Mouse (Mus musculus): ENCODE measurements at regions not wholly inside any gene's neighbourhood (a gene's known extent, or its start where the extent isn't known, plus 50 kb on each side); places are given as distances from the start of the nearest gene placed in this dataset.

DNA sequence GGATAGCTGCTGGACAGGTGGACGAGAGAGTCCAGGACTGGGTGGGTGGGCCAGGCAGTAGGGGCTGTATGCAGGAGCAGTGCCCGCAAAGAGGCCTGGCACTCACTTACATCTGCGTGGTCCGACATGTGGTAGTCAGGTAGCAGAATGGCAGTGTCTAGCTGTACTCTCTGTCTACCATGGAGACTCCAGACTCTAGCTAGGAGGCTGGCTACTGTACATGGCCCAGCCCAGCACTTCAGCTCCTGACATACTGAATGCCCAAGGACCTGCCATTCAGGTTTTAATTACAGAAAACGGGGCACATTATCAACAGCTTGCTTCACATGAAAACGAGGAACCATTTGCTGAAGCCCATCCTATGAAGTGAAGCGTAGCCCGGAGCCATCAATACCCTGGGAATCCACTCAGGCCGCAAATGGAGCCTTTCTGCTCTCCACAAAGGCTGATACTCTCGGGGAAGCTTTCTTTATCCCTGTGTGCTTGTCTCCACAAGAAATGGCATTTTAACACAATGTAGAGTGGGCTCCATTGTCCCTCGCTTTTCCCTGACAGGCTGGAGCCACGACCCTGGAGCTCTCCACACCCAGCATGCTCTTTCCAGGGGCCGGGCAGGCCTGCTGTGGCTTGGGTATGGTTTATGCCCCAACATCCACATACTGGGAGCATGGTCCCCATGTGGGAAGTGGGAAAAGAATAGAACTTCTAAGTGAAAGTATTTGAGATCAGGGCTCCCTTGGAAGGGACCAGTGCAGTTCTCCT lies 110.6 kb upstream of the A530016L24Rik start:
- no peak overlapping the region for H3K4me3 ChIP-seq
- 80% methylated on average over 13 of the region's 13 CpGs for WGBS
- no peak overlapping the region for H3K4me2 ChIP-seq
- H3K27me3 ChIP-seq (replicated peaks): peaks cover 16% of the 10 kb centered on the region
- H3K4me1 ChIP-seq (replicated peaks): no peaks in the 10 kb centered on the region
- no peak overlapping the region for H3K9ac ChIP-seq
- ATAC-seq (ENCODE audit: insufficient number of reproducible peaks, low FRiP score): no peak
- no peak overlapping the region for H3K27ac ChIP-seq (ENCODE audit: poor library complexity, severe bottlenecking)
- no peaks in the 10 kb centered on the region for H3K9me3 ChIP-seq (replicated peaks)
- H3K36me3 ChIP-seq: no peaks in the 10 kb centered on the region

DNA sequence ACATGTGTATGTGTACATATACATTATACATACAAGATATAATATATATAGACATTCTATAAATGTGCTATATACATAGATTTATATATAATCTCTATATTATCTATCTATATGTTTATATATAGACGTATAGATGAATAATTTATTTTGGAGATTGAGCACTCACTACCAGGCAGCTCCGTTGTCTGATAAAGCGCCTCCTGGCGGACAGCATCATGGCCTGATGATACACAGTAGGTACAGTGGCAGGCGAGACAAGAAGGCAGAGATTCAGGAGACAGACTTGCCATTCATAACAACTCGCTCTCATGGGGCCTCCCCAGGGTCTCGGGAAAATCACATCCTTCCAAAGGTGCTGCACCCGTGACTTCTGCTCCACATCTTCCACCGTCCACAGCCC lies 101.4 kb upstream of the A530016L24Rik start:
- Histone ChIP-seq H3K4me3 (no peak overlapping the region), H3K9ac (no peak overlapping the region), H3K4me1 (replicated peaks) (no peaks in the 10 kb centered on the region), H3K27ac (ENCODE audit: poor library complexity, severe bottlenecking) (no peak overlapping the region), H3K27me3 (replicated peaks) (no peaks in the 10 kb centered on the region; the same call in 1 of the 2 replicates), H3K4me2 (no peak overlapping the region), H3K36me3 (no peaks in the 10 kb centered on the region), H3K9me3 (replicated peaks) (no peaks in the 10 kb centered on the region)
- WGBS: 60% methylated on average over 9 of the region's 9 CpGs
- no peak for ATAC-seq (ENCODE audit: insufficient number of reproducible peaks, low FRiP score)

DNA sequence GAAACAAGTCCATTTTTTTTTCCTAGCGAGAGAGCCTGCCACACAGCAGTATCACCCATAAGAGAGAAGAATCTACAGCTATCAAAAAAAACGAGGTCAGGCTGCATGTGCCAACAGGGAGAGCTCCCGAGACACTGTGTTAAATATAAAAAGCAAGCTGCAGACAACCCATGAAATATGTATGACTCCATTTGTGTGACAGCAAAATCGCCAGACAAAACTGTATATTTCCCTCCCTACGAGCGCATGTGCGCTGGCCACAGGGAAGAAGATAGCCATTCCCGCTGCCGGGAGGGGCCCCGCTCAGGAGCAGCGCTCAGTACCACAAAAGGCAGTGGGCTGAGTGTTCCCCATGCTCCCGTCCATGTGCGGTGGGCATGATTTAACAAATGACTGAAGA lies 93.3 kb upstream of the A530016L24Rik start:
- Histone ChIP-seq H3K9ac (no peak overlapping the region), H3K27ac (ENCODE audit: poor library complexity, severe bottlenecking) (no peak overlapping the region), H3K4me3 (no peak overlapping the region), H3K27me3 (replicated peaks) (peaks cover 5% of the 10 kb centered on the region; the same call in 1 of the 2 replicates), H3K9me3 (replicated peaks) (no peaks in the 10 kb centered on the region), H3K4me2 (no peak overlapping the region), H3K4me1 (replicated peaks) (peaks cover 3% of the 10 kb centered on the region; the same call in 1 of the 2 replicates), H3K36me3 (no peaks in the 10 kb centered on the region)
- ATAC-seq (ENCODE audit: insufficient number of reproducible peaks, low FRiP score): no peak
- WGBS: 77% methylated on average over 13 of the region's 13 CpGs

DNA sequence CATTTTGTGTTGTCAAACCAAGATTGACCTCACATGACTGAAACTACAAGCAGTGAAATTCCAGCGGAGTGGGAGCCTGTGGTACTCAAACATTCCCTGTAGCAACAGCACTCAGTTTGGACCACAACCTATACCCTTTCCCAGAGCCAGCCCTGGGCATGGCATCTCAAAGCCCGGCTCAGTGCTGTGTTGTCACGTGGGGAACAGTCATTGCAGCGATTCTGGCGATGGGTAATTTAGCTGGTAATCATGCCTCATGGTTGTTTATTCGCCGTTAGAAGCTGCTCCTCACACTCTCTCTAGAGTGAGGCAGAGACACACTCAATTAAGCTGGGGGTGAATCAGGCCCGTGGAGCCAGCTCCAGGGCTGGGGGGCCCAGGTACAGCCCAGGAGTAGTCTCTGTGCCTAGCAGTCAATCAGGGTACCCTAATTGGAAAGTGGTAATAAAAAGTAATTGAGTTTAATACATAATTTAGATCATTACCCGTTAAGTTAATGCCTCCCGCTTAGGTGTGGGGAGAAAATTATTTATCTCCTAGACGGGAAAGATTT lies 85.5 kb upstream of the A530016L24Rik start:
- no peaks in the 10 kb centered on the region for H3K4me1 ChIP-seq (replicated peaks)
- no peaks in the 10 kb centered on the region for H3K9me3 ChIP-seq (replicated peaks)
- H3K9ac ChIP-seq: no peak overlapping the region
- H3K27ac ChIP-seq (ENCODE audit: poor library complexity, severe bottlenecking): no peak overlapping the region
- H3K27me3 ChIP-seq (replicated peaks): peaks cover 5% of the 10 kb centered on the region
- WGBS: 82% methylated on average over 11 of the region's 11 CpGs
- no peak overlapping the region for H3K4me2 ChIP-seq
- ATAC-seq (ENCODE audit: insufficient number of reproducible peaks, low FRiP score): no peak
- H3K36me3 ChIP-seq: no peaks in the 10 kb centered on the region
- no peak overlapping the region for H3K4me3 ChIP-seq

- H3K4me3 ChIP-seq: no peak overlapping the region
- no peaks in the 10 kb centered on the region for H3K9me3 ChIP-seq (replicated peaks)
- no peaks in the 10 kb centered on the region for H3K4me1 ChIP-seq (replicated peaks)
- WGBS: 82% methylated on average over 12 of the region's 12 CpGs
- H3K36me3 ChIP-seq: no peaks in the 10 kb centered on the region
- no peak for ATAC-seq (ENCODE audit: insufficient number of reproducible peaks, low FRiP score)
- H3K4me2 ChIP-seq: no peak overlapping the region
- no peak overlapping the region for H3K9ac ChIP-seq
- H3K27me3 ChIP-seq (replicated peaks): peaks cover 5% of the 10 kb centered on the region
- H3K27ac ChIP-seq (ENCODE audit: poor library complexity, severe bottlenecking): no peak overlapping the region
Measured at GRCm38 (mm10) chr12:112404338-112404737, 84.9 kb upstream of the A530016L24Rik start.

- no peak for ATAC-seq (ENCODE audit: insufficient number of reproducible peaks, low FRiP score)
- H3K4me1 ChIP-seq (replicated peaks): no peaks in the 10 kb centered on the region
- no peak overlapping the region for H3K27ac ChIP-seq (ENCODE audit: poor library complexity, severe bottlenecking)
- 79% methylated on average over 12 of the region's 12 CpGs for WGBS
- no peaks in the 10 kb centered on the region for H3K36me3 ChIP-seq
- no peaks in the 10 kb centered on the region for H3K9me3 ChIP-seq (replicated peaks)
- no peak overlapping the region for H3K4me2 ChIP-seq
- H3K9ac ChIP-seq: no peak overlapping the region
- H3K27me3 ChIP-seq (replicated peaks): peaks cover 5% of the 10 kb centered on the region
- H3K4me3 ChIP-seq: no peak overlapping the region
Measured at GRCm38 (mm10) chr12:112405781-112406213, 83.5 kb upstream of the A530016L24Rik start.

DNA sequence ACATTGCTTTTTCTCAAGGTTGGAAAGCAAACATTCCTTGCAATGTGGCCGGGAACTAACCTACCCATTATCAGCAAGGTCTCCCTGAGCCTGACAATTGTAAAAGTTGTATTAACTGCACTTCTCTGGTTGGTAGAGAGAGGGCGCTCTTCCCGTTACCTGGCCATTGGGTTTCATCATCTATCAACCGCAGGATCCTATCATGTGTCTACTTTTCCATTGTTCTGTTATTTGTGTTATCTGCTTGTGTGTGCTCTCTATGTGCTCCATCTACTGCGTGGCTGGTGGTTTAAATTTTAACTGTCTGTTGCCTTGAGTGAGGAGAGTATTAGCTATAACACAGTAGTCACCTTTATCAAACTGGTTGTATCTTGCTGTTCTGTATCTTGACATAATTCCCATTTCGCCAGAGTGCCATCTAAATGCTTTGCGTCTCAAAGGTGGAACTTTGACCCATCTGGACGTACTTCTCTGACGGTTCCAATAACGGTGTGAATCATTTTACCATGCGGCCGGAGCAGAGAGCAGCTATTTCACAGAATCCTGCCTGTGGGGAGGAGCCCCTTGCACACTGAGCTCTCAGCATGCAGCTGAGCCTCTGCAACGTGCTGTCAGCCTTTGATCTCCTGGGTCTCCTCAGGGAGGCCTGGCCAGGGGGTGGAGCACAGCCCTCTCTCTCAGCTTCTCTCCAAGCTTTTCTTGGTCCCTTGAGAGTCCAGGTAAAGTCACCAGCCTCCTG lies 77.5 kb upstream of the A530016L24Rik start:
- no peak overlapping the region for H3K9ac ChIP-seq
- no peaks in the 10 kb centered on the region; the same call in 1 of the 2 replicates for H3K27me3 ChIP-seq (replicated peaks)
- peaks cover 17% of the 10 kb centered on the region for H3K4me1 ChIP-seq (replicated peaks)
- no peak; the same call in 1 of the 2 replicates for ATAC-seq (ENCODE audit: insufficient number of reproducible peaks, low FRiP score)
- 7% methylated on average over 13 of the region's 13 CpGs for WGBS
- no peak overlapping the region for H3K4me3 ChIP-seq
- no peaks in the 10 kb centered on the region for H3K9me3 ChIP-seq (replicated peaks)
- no peaks in the 10 kb centered on the region for H3K36me3 ChIP-seq
- H3K4me2 ChIP-seq: peak overlapping the region; percentile 46
- H3K27ac ChIP-seq (ENCODE audit: poor library complexity, severe bottlenecking): no peak overlapping the region

GRCm38 (mm10) chr12:112412351-112412697 lies 76.9 kb upstream of the A530016L24Rik start:
- no peaks in the 10 kb centered on the region; the same call in 1 of the 2 replicates for H3K27me3 ChIP-seq (replicated peaks)
- H3K36me3 ChIP-seq: no peaks in the 10 kb centered on the region
- no peaks in the 10 kb centered on the region for H3K9me3 ChIP-seq (replicated peaks)
- no peak overlapping the region for H3K4me3 ChIP-seq
- peaks cover 17% of the 10 kb centered on the region for H3K4me1 ChIP-seq (replicated peaks)
- H3K27ac ChIP-seq (ENCODE audit: poor library complexity, severe bottlenecking): no peak overlapping the region
- H3K4me2 ChIP-seq: no peak overlapping the region
- no peak for ATAC-seq (ENCODE audit: insufficient number of reproducible peaks, low FRiP score)
- H3K9ac ChIP-seq: no peak overlapping the region
- 35% methylated on average over 2 of the region's 2 CpGs for WGBS

GRCm38 (mm10) chr12:112415926-112416473 lies 73.2 kb upstream of the A530016L24Rik start:
- Histone ChIP-seq H3K4me3 (no peak overlapping the region), H3K27ac (ENCODE audit: poor library complexity, severe bottlenecking) (no peak overlapping the region)

DNA sequence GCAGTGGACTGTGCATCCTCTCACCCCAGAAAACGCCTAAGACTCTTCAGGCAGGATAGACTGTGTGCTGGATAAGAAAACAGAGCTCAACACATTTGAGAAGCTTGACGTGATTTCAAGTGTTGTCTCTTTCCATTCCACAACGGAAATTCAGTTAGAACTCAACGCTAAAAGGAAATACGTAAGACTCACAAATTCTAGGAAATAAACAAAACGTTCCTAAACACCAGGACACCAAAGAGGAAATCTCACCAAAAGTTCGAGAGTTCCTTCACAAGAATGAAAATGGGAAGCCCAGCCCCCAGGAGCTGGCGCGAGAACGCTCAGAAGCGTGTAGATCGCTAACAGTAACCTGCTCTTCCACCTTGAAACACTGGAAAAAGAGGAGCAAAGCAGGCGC lies 72.7 kb upstream of the A530016L24Rik start:
- H3K9me3 ChIP-seq (replicated peaks): no peaks in the 10 kb centered on the region
- H3K27me3 ChIP-seq (replicated peaks): no peaks in the 10 kb centered on the region
- no peak for ATAC-seq (ENCODE audit: insufficient number of reproducible peaks, low FRiP score)
- H3K4me3 ChIP-seq: no peak overlapping the region
- 73% methylated on average over 13 of the region's 13 CpGs for WGBS
- H3K4me2 ChIP-seq: no peak overlapping the region
- no peaks in the 10 kb centered on the region for H3K36me3 ChIP-seq
- H3K27ac ChIP-seq (ENCODE audit: poor library complexity, severe bottlenecking): no peak overlapping the region
- no peak overlapping the region for H3K9ac ChIP-seq
- peaks cover 13% of the 10 kb centered on the region for H3K4me1 ChIP-seq (replicated peaks)

More at GRCm38 (mm10) chr12:112415926-112416473, 73.2 kb upstream of the A530016L24Rik start:
- ATAC-seq (ENCODE audit: insufficient number of reproducible peaks, low FRiP score): no peak
- H3K36me3 ChIP-seq: no peaks in the 10 kb centered on the region
- H3K4me2 ChIP-seq: no peak overlapping the region
- H3K9ac ChIP-seq: no peak overlapping the region
- H3K9me3 ChIP-seq (replicated peaks): no peaks in the 10 kb centered on the region
- H3K27me3 ChIP-seq (replicated peaks): no peaks in the 10 kb centered on the region
- peaks cover 17% of the 10 kb centered on the region for H3K4me1 ChIP-seq (replicated peaks)
- 62% methylated on average over 18 of the region's 18 CpGs for WGBS

DNA sequence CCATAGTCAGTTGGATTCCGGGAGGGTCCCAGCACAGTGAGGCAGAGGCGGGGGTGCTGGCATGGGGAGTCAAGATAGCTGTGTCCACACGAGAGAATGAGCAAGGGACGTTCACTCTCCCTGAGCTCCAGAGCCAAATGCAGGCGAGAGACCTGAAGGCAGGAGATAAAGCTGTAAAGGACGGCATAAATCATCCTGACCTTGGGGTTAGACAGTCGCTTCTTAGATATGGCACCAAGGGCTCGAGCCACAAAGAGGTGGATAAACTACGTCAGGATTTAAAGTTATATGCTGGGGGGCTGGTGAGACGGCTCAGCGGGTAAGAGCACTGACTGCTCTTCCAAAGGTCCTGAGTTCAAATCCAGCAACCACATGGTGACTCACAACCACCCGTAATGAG lies 70.6 kb upstream of the A530016L24Rik start:
- H3K9ac ChIP-seq: no peak overlapping the region
- no peaks in the 10 kb centered on the region for H3K9me3 ChIP-seq (replicated peaks)
- H3K36me3 ChIP-seq: no peaks in the 10 kb centered on the region
- no peak for ATAC-seq (ENCODE audit: insufficient number of reproducible peaks, low FRiP score)
- H3K4me3 ChIP-seq: no peak overlapping the region
- no peak overlapping the region for H3K27ac ChIP-seq (ENCODE audit: poor library complexity, severe bottlenecking)
- WGBS: 47% methylated on average over 12 of the region's 12 CpGs
- H3K4me1 ChIP-seq (replicated peaks): no peaks in the 10 kb centered on the region
- H3K27me3 ChIP-seq (replicated peaks): no peaks in the 10 kb centered on the region
- H3K4me2 ChIP-seq: no peak overlapping the region

All from heart, embryonic 12.5 days (tissue).